Mouse (Mus musculus) mammary gland, adult 2 months (tissue): ENCODE measurements around the gene Ankrd12. TPM values are rescaled to one million over a fixed set of nuclear protein-coding genes. Genes with fewer than 3 reads are reported as not detected.

Experiments
- polyA plus RNA-seq: library from polyadenylated mRNA; depleted of rRNA; stranded (reverse); fragments of >200 nt; gene quantifications from 2 replicates; pipeline ENCODE4 v1.2.3, GENCODE M21; 2012; ENCODE audit warnings: low replicate concordance; rRNA removed

Gene Ankrd12
- 3.3 and 6.1 TPM in 2 replicates for polyA plus RNA-seq

DNA sequence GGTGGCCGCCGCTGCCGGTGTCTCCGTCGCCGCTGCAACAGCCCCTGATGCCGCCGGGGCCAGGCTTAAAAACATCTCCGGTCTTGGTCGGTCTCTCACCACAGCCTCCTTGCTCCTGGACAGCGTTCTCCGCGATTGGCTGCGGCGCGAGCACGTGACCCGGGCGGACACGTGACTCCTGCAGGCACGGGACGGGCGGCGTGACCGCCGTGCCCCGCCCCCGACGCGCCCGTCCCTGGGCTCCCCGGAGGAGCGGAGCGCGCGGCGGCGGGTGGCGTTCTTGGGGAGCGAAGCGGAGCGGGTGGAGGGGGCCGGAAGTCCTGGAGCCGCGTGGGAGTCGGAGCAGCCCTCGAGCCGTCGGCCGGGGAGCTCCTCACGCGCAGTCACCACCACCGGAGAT, at the start of gene Ankrd12:
TSS of gene Ankrd12 (minus strand) at position 156 of the 400 bp plus-strand sequence.

GRCm38 (mm10) chr17:66123066-66123815, 46.4 kb upstream of the Ankrd12 start, which contains the start of gene Ddx11:
TSS of gene Ddx11 (plus strand) at chr17:66123520.

GRCm38 (mm10) chr17:66111402-66111959, 34.6 kb upstream of the Ankrd12 start, which contains the start of gene Washc1:
TSS of gene Washc1 (plus strand) at chr17:66111545.

GRCm38 (mm10) chr17:66101380-66102330, 24.8 kb upstream of the Ankrd12 start, which contains the start of gene Ndufv2:
TSS of gene Ndufv2 (minus strand) at chr17:66101559.

GRCm38 (mm10) chr17:65950622-65951404, 126.1 kb downstream of the Ankrd12 start, which contains the start of gene Twsg1:
TSS of gene Twsg1 (minus strand) at chr17:65951226.

Other genes with a start within 250 kb of the Ankrd12 start
- 33.8 and 38.6 TPM in 2 replicates for gene Ralbp1, start 191.3 kb downstream of the Ankrd12 start, polyA plus RNA-seq
- gene Twsg1, start 125.9 kb downstream of the Ankrd12 start, polyA plus RNA-seq: 46.9 and 48.5 TPM in 2 replicates
- 29.5 and 83.3 TPM in 2 replicates for gene Ndufv2, start 24.5 kb upstream of the Ankrd12 start, polyA plus RNA-seq
- 43.1 and 54.1 TPM in 2 replicates for gene Washc1, start 34.5 kb upstream of the Ankrd12 start, polyA plus RNA-seq
- gene Ddx11, start 46.4 kb upstream of the Ankrd12 start, polyA plus RNA-seq: 5.6 and 7.0 TPM in 2 replicates